Mouse (Mus musculus) layer of hippocampus, adult 18-20 months (tissue): ENCODE measurements around the gene Dut. TPM values are rescaled to one million over a fixed set of nuclear protein-coding genes. Genes with fewer than 3 reads are reported as not detected.
A peak's percentile ranks its signal among the peaks of the same experiment; 100 is the strongest.
"Not testable (repeated sequence)": the region's sequence is repeated elsewhere in the genome, so short reads cannot be mapped to it uniquely, and the experiment has no call there.

ENCODE experiments used
- DNase-seq, 2 experiments: peaks; one replicate each; pipeline ENCODE4 v3.0.0; 2022; ENCODE audit warnings: low spot score in 2 of 2
- total RNA-seq, 2 experiments: library from RNA; stranded (reverse); gene quantifications; 2 replicates each; pipeline ENCODE4 v1.2.3; 2021

Dut gene
- total RNA-seq, 2 experiments from 2014 or later: 24.8 to 31.3 TPM

DNA sequence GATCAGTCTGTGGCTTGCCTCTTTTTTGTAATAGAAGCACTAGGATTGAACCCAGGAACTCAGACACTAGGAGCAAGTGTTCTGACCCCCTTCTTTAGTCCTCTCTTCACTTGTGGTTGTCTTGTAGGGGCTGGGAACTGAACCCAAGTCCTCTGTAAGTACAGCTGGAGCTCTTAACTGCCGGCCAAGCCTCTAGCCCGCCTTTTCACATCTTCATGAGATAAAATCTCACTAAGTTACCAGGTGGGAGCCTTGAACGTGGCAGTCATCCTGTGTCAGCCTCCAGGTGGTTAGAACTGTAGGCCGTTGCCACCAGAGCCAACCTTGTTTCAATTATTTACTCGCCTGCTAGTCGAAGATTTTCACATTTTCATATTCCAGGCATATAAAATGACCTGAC lies 6.7 kb downstream of the Dut start:
- no peak for DNase-seq

DNA sequence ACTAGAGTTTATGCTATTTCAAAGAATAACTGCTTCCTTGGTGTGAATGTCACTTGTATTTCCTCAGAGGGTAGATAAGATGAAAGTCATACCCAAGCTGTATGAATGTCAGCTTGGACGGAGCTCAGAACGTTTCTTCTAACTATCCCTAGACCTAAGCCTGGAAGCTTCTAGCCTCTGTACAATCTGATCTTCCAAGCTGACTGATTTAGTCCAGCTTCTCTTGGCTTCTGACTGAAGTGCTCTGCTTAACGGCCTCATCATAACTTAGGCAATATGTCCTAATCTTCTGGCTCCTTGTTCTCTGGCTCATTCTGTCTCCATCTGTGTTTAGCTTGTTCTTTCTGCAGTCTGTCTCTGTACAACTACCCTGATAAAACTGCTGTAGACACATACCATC lies 7.6 kb downstream of the Dut start:
- no peak for DNase-seq

DNA sequence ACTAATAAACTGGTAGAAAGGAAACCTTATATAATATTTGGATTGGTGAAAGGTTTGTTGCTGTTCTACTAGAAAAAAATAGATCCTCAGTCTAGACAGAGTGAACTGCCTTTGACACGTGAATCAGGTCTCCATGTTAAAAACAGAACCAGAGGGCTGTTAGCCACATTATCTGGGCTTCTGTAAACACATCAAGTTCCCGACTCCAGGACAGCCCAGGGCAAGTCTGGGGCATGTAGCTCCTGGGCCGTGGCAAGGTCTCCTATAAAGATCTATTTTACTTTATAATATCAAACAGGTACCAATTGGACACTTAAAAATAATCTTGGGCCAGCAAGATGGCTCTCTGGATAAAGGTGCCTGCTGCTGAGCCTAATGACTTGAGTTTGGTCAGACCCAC lies 8.9 kb downstream of the Dut start:
- DNase-seq: no peak

DNA sequence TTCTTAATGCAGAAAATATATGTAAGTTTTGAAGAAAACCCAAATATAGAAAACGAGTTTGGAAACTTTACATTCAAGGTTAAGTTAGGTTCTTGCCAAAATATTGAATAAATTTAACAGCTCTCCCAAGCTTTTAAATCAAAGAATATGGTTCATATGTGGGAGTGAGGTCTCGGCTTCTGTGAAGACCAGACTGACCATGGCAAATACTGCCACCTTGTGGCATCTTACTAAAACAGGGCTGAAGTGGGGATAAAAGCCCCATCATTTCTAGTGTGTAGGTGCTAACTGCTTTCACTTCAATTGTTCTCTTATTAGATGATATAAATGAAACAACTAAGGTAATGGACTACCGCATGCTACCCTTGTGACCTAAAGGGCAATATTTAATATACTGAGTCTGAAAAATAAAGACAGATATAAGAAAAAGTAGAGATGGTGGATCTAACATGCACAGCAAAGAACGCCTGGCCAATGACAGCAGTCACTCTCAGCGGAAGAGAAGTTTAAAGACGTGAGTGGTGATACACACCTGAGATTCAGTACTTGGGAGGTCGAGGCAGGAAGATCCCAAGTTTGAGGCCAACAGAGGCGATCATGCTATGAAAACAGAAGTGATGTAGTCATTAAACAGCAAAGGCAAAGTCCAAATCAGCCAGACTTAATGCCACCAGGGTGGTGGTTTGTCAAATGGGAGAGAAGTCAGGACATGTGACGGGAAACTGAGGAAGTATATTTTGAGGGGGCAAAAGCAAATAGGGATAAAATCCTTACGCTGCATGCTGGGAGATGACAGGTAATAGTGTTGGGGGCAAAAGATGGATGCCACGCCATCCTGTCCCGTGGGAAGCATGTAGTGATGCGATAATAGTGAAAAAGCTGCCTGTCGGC lies 12.5 kb downstream of the Dut start:
- DNase-seq: peak in 1 of 2 experiments; percentile 45

DNA sequence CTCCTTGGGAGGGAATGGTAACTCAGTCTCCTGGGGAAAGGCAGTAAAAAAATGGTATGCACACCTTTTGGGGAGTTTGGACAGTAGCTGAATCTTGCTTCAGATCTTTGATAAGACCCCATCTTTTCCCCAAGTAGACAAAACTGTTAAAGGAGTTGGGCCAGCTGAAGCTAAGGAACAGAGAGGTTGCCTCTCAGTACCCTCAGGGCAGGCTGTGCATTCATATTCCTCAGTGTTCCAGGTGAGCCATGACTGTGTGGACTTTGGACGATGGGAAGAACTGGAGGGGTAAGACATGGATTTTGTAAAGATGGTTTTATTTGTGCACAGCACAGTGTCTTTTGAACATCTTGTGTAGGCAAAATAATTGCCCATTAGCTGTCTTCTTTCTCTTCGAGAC lies 13.3 kb downstream of the Dut start:
- no peak for DNase-seq

DNA sequence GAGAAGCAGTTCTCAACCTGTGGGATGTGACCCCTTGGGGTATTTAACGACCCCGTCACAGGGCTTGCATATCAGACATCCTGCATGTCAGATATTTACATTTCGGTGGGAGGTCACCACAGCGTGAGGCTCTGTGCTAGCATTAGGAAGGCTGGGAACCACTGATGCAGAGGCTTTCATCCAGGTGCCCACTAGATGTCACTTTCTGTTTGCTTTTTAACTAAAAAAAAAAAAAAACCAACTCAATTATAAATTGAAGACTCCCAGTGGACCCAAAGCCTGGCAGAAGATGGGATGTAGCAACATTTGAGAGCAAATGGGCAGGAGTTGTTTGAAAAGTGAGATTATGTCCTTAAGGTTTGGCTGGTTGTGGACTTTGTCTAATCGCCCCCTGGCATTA lies 16.1 kb downstream of the Dut start:
- peak in 1 of 2 experiments; percentile 37 for DNase-seq

DNA sequence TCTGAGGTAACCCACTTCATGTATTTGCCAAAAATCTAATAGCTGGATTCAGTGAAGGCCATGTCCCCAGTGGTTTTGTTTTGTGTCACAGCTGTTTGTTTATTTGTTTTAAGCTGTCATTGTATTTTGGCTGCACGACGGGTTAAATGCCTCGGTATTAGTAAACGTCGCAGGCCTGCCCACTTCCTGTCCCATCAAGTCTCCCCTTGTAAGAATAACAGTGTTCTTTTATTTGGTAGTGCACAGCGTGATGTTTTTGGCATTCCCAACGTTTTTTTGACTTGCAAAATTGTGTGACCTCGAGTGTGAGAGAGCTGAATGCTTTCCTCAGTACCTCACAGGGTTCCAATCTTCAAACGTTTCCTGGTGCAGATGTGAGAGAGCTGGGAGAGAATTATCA lies 16.8 kb downstream of the Dut start:
- no peak for DNase-seq

DNA sequence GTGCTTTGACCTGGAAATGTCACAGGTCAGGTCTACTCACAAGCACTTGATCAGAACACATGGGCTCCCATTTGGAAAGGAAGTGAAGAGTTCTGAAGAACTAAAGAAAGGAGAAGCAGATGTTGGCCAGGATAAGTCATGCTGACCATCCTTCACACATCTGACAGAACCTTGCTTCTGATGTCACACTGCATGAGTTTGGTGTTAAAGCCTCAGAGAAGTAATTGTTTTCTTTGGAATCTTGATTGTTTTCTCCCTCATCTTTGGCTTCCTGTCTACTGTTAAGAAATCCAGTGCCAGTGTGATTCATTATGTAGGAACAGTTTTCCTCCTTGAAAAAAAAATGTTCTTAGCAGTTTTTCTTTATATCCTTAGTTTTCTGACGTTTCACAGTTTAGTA lies 21.9 kb downstream of the Dut start:
- DNase-seq: no peak

DNA sequence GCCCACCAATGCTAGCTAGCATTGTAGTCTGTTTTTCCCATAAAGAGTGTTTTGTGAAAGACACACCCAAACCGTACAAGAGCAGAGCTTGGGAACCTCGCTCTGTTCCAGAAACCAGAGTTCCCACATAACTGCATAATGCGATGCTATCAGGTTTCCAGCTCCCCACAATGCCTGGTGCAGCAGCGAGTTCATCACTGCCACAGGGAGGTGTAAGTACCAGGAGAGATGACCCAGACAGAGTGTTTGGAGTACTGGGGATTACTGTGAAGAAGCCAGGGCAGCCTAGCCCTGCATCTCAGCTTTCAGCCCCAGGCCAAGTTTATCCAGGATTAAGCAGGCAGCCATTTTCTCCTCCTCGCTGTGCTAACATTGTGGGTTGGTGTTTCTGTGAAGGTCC lies 28.6 kb downstream of the Dut start:
- no peak for DNase-seq

DNA sequence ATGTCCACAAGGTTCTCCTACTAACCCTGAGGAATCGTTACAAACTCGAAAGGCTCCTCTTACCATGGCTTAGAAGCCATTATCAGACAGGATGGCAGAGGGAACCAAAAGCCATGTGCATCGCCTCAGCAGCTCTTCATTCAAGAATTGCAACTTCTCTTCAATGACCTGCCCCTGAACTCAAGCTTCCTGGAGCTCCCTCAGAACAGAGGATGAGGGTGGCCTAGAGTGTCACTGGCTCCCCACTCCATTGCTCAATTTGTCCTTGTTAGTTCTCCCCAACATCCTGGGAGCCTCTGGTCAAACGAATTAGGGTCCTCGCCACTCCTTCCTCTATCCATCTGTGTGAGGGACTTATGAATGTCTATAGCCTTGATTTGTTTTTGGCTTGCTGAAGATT lies 29.7 kb downstream of the Dut start:
- DNase-seq: no peak

DNA sequence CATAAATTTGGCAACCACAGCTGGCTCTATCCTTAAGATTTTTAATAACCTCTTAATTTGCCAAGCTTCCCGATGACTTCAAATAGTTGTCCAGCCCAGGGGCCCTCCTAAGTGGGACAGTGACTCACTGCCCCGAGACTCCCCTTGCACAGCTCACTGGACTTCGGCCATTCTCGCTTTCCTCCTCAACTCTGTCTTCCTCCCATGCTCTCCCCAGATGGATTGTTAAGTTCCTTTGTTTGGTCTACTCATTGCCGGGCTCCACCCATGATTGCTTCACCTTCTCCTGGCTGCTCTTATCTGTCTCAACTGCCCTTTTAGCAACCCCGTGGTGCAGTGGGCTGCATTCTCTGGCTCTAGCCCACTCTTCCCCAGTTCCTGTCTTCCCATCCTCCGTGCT lies 31.5 kb downstream of the Dut start:
- no peak for DNase-seq

DNA sequence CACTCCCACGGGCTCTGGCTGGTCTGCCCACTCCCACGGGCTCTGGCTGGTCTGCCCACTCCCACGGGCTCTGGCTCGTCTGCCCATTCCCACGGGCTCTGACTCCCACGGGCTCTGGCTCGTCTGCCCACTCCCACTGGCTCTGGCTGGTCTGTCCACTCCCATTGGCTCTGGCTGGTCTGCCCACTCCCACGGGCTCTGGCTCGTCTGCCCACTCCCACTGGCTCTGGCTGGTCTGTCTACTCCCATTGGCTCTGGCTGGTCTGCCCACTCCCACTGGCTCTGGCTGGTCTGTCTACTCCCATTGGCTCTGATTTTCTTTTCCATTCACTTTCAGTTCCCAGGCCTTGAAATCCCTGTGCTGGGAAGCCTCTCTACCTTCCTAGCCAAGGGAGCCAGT lies 33.0 kb downstream of the Dut start:
- not testable (repeated sequence) for DNase-seq

DNA sequence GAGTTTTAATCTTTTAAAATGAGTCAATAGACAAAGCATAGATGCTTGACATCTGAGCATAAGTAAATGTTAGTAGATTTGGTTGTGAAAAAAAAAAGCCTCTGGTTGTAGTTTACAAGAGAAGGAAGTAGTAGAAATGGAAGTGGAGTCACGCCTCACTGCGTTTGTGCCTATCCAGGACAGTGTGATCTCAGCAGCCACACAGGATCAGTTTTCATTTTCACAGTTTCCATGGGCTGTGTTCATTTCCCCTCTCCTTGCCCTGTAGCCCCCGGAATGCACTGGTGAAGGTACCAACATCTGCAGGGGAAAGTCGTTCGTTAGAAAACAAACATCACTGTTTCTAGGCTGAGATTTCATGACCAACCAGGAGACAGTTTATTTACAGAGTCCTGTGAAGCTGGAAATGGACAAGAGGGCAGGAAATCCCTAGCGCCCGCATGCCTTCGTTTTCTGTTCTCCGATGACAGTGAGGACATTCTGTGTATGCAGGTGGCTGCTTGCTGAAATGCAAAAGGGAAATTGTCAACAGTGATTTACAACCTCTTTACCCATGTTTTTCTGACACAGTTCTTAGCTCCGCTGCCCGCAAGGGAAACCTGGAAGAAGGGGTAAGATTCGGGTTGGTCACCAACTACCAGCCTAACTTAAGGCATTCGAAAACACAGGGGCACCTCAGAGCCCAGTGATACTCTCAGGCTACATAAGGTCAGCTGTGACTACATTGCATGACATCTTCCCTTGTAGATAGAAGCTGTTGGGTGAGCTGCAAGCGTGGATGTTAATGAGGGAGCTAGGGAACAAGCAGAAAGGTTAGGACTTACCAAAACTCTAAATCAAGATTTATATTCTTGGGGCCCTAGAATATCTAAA lies 35.6 kb downstream of the Dut start:
- no peak for DNase-seq

DNA sequence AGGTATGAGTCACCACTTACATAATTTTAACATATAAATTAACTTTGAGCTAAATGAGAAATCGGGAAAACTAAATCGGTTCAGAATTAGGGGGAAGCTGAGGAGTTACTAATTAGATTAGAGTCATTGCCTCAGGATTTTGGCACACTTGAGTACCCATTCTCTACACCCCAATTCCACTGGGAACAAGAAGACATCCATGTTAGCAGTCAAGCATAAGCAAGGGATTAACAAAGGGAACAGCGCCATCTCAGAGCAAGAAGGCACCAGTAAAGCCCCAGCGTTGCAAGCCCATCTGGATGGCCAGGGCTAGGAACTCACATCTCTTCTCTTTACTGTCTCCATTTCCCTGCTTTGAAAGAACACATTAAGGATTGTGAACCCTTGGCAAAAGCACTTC lies 38.8 kb downstream of the Dut start:
- DNase-seq: no peak

DNA sequence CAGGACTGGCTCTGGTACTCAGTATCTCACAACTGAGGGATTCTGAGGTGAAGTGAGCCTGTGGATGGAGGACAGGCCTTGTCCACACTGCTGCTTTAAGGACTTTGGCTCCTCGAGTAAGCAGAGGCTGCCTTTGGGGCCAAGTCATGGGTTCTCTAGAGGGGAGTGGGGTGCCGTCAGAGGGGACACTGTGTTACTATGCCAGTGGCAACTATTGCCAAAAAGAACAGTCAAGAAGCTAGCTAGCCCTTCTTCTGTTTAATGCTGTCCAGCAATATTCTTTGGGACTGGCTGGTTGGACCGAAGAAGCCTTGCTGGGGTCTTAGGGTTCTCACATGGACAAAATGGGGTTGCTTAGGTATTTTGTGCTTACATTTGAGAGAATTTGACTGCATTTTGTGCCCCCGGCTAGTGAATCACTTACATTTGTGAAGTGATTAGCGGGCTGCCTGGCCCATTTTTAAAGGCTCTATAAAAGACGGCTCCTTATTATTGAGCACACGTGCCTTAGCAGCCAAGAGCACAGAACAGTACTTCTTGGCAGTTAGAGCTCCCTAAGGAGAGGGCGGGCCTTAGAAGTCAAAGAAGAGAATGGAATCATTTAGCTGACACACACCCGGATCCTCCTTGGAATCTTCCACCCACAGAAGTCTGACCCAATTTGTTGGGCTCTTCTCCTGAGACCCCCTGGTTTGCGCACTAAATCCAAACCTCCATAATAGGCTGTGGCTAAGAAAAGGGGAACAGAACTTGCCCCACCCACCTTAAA lies 43.4 kb downstream of the Dut start:
- no peak for DNase-seq

DNA sequence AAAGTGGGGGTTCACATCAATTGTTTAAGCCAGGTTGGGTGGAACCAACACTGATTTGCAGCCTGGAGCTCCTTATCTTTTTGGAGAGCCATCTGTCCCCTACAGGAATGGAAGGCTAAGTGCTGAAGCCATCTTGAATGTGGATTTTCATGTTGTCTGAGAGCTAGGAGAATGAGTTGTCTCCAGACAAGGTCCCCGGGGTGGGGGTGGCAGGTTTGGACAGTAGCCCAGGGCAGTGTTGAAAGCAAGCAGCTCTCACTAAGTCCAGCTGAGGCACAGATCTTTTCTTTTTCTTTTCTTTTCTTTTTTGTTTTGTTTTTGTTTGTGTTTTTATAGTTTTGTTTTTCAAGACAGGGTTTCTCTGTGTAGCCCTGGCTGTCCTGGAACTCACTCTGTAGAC lies 44.1 kb downstream of the Dut start:
- no peak for DNase-seq

DNA sequence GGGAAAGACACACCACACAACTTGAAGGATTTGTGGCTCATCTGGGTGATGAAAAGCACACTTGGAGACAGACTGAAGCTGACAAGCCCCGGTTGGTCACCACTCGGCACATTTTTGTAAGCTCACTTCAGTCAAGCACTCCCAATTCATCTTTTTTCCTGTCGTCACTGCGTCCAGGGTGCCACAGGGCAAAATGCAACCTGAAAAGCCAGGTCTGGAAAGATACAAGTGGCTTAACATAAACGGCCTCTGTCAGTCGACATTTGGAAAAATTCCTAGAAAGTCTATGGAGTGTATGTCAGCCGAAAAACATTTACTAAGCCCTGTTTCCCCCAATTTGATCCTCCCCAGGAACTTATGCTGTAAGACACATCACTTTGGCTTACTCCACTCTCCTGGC lies 45.6 kb downstream of the Dut start:
- no peak for DNase-seq

DNA sequence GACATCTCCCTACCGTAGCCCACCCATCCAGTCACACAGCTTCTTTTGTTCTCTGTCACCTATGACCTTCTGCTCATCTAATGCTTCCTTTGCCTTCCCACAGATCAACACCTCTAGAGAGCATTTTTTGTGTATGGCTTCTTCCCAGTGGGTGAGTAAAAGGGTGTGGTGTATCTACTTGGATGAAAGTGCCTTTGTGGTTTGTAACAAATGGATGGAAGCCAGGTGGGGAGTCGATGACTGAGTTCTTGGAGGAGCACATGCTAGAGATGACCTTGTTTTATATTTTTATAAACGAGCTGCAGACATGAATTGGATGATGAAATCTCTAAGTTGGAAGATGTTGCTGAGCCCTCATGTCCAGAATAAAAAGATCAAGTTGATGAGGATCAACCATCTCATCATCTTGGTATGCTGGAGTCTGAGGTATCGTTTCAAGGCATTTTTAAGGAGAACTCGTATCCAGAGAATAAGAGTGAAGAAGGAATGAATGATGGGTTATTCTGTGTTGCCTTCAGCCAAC lies 47.0 kb downstream of the Dut start:
- DNase-seq: no peak

DNA sequence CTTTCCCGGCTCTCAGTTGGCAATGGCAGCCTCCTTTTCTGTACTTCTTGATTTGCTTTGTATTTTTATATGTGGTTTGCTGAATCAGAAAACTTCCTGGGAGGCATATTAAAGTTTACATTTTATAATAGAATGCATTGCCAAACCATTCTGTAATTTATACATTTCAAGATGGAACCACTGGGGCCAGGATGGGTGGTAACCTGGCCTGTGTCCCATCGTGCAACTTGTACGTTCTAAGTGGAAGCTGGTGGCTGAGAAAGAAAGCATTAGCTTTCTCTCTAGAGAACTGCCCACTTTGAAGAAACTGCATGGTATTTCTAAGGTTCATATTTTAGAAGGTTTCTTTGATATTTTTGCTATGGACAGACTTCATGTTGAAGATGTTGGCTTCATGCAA lies 48.5 kb downstream of the Dut start:
- no peak for DNase-seq

DNA sequence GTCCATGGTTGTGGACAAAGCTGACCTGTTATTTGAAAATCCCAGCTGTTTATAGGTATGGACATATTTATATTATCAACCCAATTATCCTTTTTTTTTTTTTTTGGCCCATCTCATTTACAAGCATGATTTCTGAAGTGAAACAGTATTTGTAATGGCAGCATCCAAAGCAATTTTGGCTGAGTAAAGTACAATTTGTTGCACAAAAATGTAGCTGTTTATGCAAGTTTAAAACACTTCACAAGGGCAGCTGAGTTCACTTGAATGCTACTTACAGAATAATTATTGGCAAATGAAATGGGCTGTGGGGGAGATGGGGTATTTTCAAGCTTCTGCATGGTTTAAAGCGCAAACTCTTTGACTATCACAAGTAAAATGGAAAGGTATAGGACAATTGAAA lies 51.9 kb downstream of the Dut start:
- DNase-seq: no peak

DNA sequence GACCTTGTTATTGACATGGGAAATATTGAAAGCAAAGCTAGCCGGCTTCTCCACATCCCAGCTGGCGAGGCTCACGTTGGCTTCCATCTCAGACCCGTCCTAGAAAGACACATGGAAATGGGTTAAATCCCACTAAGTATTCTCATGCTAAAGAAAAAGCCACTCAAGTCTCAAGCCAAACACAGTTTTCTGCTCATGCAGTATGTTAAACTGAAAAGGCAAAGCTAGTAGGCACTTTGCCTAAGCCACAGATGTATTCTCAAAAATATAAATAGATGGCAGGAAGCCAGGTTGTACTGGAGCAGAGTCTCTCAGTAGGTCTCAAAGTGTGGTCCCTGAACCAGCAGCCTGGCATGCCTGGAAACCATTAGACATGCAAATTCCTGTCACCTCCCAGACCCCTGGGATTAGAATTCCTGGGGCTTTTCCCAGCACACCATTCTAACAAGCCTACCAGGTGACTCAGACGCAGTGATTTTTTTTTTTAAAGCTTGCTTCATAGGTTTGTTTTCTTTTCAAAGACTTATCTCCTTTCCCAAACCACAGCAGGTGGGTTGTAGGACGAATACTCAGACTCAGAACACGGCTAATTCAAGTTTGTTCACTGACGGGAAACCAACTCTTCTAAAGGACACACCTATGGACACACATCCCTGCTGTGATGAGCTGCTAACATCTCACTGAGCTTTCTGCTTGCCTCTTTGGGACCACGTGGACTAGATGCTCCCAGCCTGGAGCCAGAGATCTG lies 55.1 kb downstream of the Dut start:
- DNase-seq: no peak
